Mouse (Mus musculus): ENCODE results near the gene Gli3. TPM values are rescaled to one million over a fixed set of nuclear protein-coding genes. Genes with fewer than 3 reads are reported as not detected.

The Gli3 gene
- 2.3 and 2.6 TPM in 2 replicates for polyA plus RNA-seq (2015; fragmentation: Nextera tagmentation; extraction: Ambion mirVana)

GRCm38 (mm10) chr13:15462830-15463491 is at the start of gene Gli3:
TSS of gene Gli3 (plus strand) at chr13:15463235.

